Mouse (Mus musculus) brain, adult 2 months (tissue): ENCODE measurements at regions not wholly inside any gene's neighbourhood (a gene's known extent, or its start where the extent isn't known, plus 50 kb on each side); places are given as distances from the start of the nearest gene placed in this dataset.

Source experiments
- DNase-seq: peaks from one replicate; pipeline ENCODE4 v3.0.0; 2011; ENCODE audit warnings: low read depth, low spot score

- no peak for DNase-seq
Measured at GRCm38 (mm10) chr13:16315689-16316088, 304.0 kb downstream of the Inhba start.

GRCm38 (mm10) chr13:16316581-16316980 is 304.9 kb downstream of the Inhba start:
- DNase-seq = no peak

GRCm38 (mm10) chr13:16317412-16317811 is 305.8 kb downstream of the Inhba start:
- DNase-seq = no peak

- no peak for DNase-seq
Measured at GRCm38 (mm10) chr13:16320392-16320791, 308.7 kb downstream of the Inhba start.

GRCm38 (mm10) chr13:16325661-16326060 is 314.0 kb downstream of the Inhba start:
- no peak for DNase-seq

- DNase-seq = no peak
Measured at GRCm38 (mm10) chr13:16341727-16342126, 330.1 kb downstream of the Inhba start.

- DNase-seq = no peak
Measured at GRCm38 (mm10) chr13:16342171-16342570, 330.5 kb downstream of the Inhba start.

- no peak for DNase-seq
Measured at GRCm38 (mm10) chr13:16343280-16343945, 331.8 kb downstream of the Inhba start.

- peak; percentile 15 for DNase-seq
Measured at GRCm38 (mm10) chr13:16349353-16349752, 337.7 kb downstream of the Inhba start.

GRCm38 (mm10) chr13:16350061-16350460 is 338.4 kb downstream of the Inhba start:
- DNase-seq = peak; percentile 59

- DNase-seq = peak; percentile 65
Measured at GRCm38 (mm10) chr13:16355316-16355715, 343.7 kb downstream of the Inhba start.

GRCm38 (mm10) chr13:16379492-16379891 is 367.8 kb downstream of the Inhba start:
- DNase-seq = no peak

- no peak for DNase-seq
Measured at GRCm38 (mm10) chr13:16379949-16380348, 368.3 kb downstream of the Inhba start.

- peak; percentile 74 for DNase-seq
Measured at GRCm38 (mm10) chr13:16382936-16383511, 371.4 kb downstream of the Inhba start.

GRCm38 (mm10) chr13:16416356-16417019 is 404.8 kb downstream of the Inhba start:
- DNase-seq = peak; percentile 10

GRCm38 (mm10) chr13:16424147-16424546 is 412.5 kb downstream of the Inhba start:
- no peak for DNase-seq

GRCm38 (mm10) chr13:16435436-16435835 is 423.8 kb downstream of the Inhba start:
- DNase-seq = peak; percentile 5

GRCm38 (mm10) chr13:16453234-16453633 is 441.6 kb downstream of the Inhba start:
- DNase-seq = no peak

- no peak for DNase-seq
Measured at GRCm38 (mm10) chr13:16459743-16460142, 448.1 kb downstream of the Inhba start.

- DNase-seq = no peak
Measured at GRCm38 (mm10) chr13:16461681-16462080, 450.0 kb downstream of the Inhba start.

- peak; percentile 3 for DNase-seq
Measured at GRCm38 (mm10) chr13:16464823-16465222, 453.2 kb downstream of the Inhba start.

GRCm38 (mm10) chr13:16465317-16465716 is 453.7 kb downstream of the Inhba start:
- DNase-seq = no peak

- DNase-seq = no peak
Measured at GRCm38 (mm10) chr13:16465812-16466211, 454.2 kb downstream of the Inhba start.
